8 mouse cellular contexts compared by ENCODE assay signal in the genomic region with DNA sequence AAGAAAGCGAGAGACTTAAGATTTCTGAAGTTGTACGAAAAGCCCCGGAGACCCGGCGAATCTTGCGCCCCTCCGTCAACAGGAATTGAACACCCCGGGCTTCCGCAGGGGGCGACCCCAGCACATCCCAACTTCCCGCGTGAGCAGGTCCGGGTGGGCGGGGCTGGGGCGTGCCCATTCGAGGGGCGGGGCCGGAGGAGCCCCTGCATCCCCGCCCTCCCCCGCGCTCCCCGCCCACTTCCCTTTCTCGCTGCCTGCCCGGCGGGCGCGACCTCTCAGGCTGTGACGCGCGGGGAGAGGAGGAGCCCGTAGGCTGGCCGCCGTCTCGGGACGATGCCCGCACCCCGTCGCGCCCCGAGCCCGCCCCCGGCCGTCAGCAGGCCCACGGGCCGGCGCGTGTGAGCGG.
A peak's percentile ranks its signal among the peaks of the same experiment; 100 is the strongest.
DNase-seq lines count a peak whose midpoint lies in the region; ATAC-seq and TF ChIP-seq lines count a peak whose summit lies in the region.

No protein-coding gene starts in this region.

- intact Hi-C loops in left cerebral cortex, postnatal 10 days (cut with DNase I) = no loop called here

- no peak overlapping the region for H3K27ac ChIP-seq in cortical plate, adult 2 months (ENCODE audit: insufficient read depth, low read length)

- no peak for TF ChIP-seq POLR2A in cortical plate, adult 2 months (IDR thresholded peaks at IDR 0.05; ENCODE audit: extremely low read depth, insufficient read depth, low read length)

- ATAC-seq in megakaryocyte progenitor cell, adult 5-6 weeks (replicated peaks; ENCODE audit: poor library complexity) = peak; percentile 95

- peaks cover 4% of the 10 kb centered on the region for H3K4me1 ChIP-seq in cortical plate, adult 2 months (ENCODE audit: control insufficient read depth, insufficient read depth, low read length)

- H3K4me3 ChIP-seq in cortical plate, adult 2 months (ENCODE audit: insufficient read depth, low read length) = peak overlapping the region; percentile 54

- no peak for TF ChIP-seq CTCF in cortical plate, adult 2 months (IDR thresholded peaks at IDR 0.05; ENCODE audit: extremely low read depth, insufficient read depth, low read length)

- peak; percentile 94 to 96 for DNase-seq in adrenal gland, adult (ENCODE audit: inconsistent age in 2 of 2, low spot score in 1 of 2)
- DNase-seq in gastrocnemius, postnatal 10 days = peak; percentile 91
- peak; percentile 94 for DNase-seq in induced T-regulatory cell, adult 2 months (ENCODE audit: low read depth)
- peak; percentile 61 to 96 for DNase-seq in left cerebral cortex, postnatal 10 days (ENCODE audit: extremely low spot score in 1 of 2, low spot score in 2 of 2)
- DNase-seq in right cerebral cortex, postnatal 10 days (ENCODE audit: low spot score in 2 of 2) = peak; percentile 87
- DNase-seq in urinary bladder, postnatal 25 days (ENCODE audit: low spot score) = peak; percentile 85
